Mouse (Mus musculus) heart, embryonic 14.5 days (tissue): ENCODE results near the gene Hoxb5. TPM values are rescaled to one million over a fixed set of nuclear protein-coding genes. Genes with fewer than 3 reads are reported as not detected.

ENCODE experiments used
- ATAC-seq: fragments of 200-750 bp; cut with Nextera tagmentation; 2 replicates; pipeline ENCODE4 v1.8.0; 2017; ENCODE audit warnings: low read depth, moderate TSS enrichment; ENCODE audit not compliant: insufficient number of reproducible peaks, insufficient read depth, low FRiP score
- H3K27ac ChIP-seq, 2 experiments: fragments of 200-500 bp in 1 of 2; fragments of 300-500 bp in 1 of 2; sonication (generic) in 1 of 2; replicated peaks in 1 of 2; 2 replicates each; pipeline ENCODE4 v1.5.1; 2012 to 2014; ENCODE audit warnings: low read depth in 2 of 2, low read length in 2 of 2, control low read depth in 1 of 2, mild to moderate bottlenecking in 1 of 2, mixed read lengths in 1 of 2; ENCODE audit not compliant: control insufficient read depth in 1 of 2, insufficient read depth in 1 of 2
- H3K27me3 ChIP-seq: fragments of 300-500 bp; sonication (generic); 2 replicates; pipeline ENCODE4 v1.6.1; 2014; ENCODE audit warnings: mild to moderate bottlenecking, low read length, control low read depth; ENCODE audit not compliant: control insufficient read depth, insufficient read depth
- H3K36me3 ChIP-seq: fragments of 300-500 bp; sonication (generic); 2 replicates; pipeline ENCODE4 v1.6.1; 2014; ENCODE audit warnings: mild to moderate bottlenecking, control low read depth, low read length, mixed read lengths; ENCODE audit not compliant: control insufficient read depth, insufficient read depth
- H3K4me1 ChIP-seq, 2 experiments: fragments of 200-500 bp in 1 of 2; fragments of 300-500 bp in 1 of 2; sonication (generic) in 1 of 2; 2 replicates each; pipeline ENCODE4 v1.6.1; 2012 to 2014; ENCODE audit warnings: low read length in 2 of 2, control low read depth in 1 of 2, mixed read lengths in 1 of 2; ENCODE audit not compliant: control insufficient read depth in 2 of 2, insufficient read depth in 2 of 2
- H3K4me2 ChIP-seq: fragments of 300-500 bp; sonication (generic); 2 replicates; pipeline ENCODE4 v1.6.1; 2014; ENCODE audit warnings: mild to moderate bottlenecking, low read length
- H3K4me3 ChIP-seq, 2 experiments: fragments of 200-500 bp in 1 of 2; fragments of 300-500 bp in 1 of 2; sonication (generic) in 1 of 2; 2 replicates each; pipeline ENCODE4 v1.5.1; 2012 to 2014; ENCODE audit warnings: low read length in 2 of 2, mild to moderate bottlenecking in 2 of 2, control low read depth in 1 of 2, low read depth in 1 of 2, moderate library complexity in 1 of 2; ENCODE audit not compliant: control insufficient read depth in 1 of 2, insufficient read depth in 1 of 2
- H3K9ac ChIP-seq: fragments of 300-500 bp; sonication (generic); 2 replicates; pipeline ENCODE4 v1.6.1; 2014; ENCODE audit warnings: mild to moderate bottlenecking, low read length
- H3K9me3 ChIP-seq: fragments of 300-500 bp; sonication (generic); 2 replicates; pipeline ENCODE4 v1.6.1; 2016; ENCODE audit warnings: low read length, control low read depth; ENCODE audit not compliant: control insufficient read depth
- WGBS: fragments of 180-500 bp; shearing (Covaris S2); extraction: QIAGEN DNeasy Blood & Tissue Kit; methylation state at CpG from one replicate; pipeline ENCODE4 v1.1.7; 2014; 5-methylcytosine and 5-hydroxymethylcytosine counted together
- polyA plus RNA-seq: library from polyadenylated mRNA; unstranded; fragments of >200 nt; fragmentation: Nextera tagmentation; extraction: Ambion mirVana; gene quantifications from 2 replicates; pipeline ENCODE4 v1.2.1, GENCODE M21; 2014

Hoxb5 gene
- polyA plus RNA-seq, 1 experiment from 2014 or later, result 0.27 TPM

GRCm38 (mm10) chr11:96293302-96293921, 9.7 kb upstream of the Hoxb5 start:
- Histone ChIP-seq H3K4me2 (no peak overlapping the region), H3K4me3 (no peak overlapping the region), H3K4me1 (no peaks in the 10 kb centered on the region), H3K36me3 (no peaks in the 10 kb centered on the region), H3K27ac (no peak overlapping the region), H3K9me3 (no peaks in the 10 kb centered on the region), H3K27me3 (peaks cover 100% of the 10 kb centered on the region), H3K9ac (no peak overlapping the region)
- ATAC-seq, result no peak
- 2% methylated on average over 22 of the region's 22 CpGs for WGBS

- H3K4me1 ChIP-seq, result 0 out of 4 replicates have a peak, but pooled peaks cover 0 to 2% of the 10 kb centered on the region in 2 experiments
- no peak for ATAC-seq
- H3K27me3 ChIP-seq, result peaks cover 100% of the 10 kb centered on the region
- H3K9me3 ChIP-seq, result no peaks in the 10 kb centered on the region
- H3K4me3 ChIP-seq, result no peak overlapping the region
- no peaks in the 10 kb centered on the region for H3K36me3 ChIP-seq
- no peak overlapping the region for H3K4me2 ChIP-seq
- under 1% methylated on average over 32 of the region's 32 CpGs for WGBS
- H3K9ac ChIP-seq, result no peak overlapping the region
- no peak overlapping the region for H3K27ac ChIP-seq
Observed at GRCm38 (mm10) chr11:96294245-96295091, 8.7 kb upstream of the Hoxb5 start.

- H3K4me2 ChIP-seq, result no peak overlapping the region
- no peaks in the 10 kb centered on the region for H3K36me3 ChIP-seq
- no peak for ATAC-seq
- 0 out of 4 replicates have a peak, but pooled peaks cover 0 to 2% of the 10 kb centered on the region in 2 experiments for H3K4me1 ChIP-seq
- no peak overlapping the region for H3K9ac ChIP-seq
- WGBS, result 1% methylated on average over 30 of the region's 30 CpGs
- H3K27me3 ChIP-seq, result peaks cover 100% of the 10 kb centered on the region
- no peaks in the 10 kb centered on the region for H3K9me3 ChIP-seq
- no peak overlapping the region for H3K27ac ChIP-seq
- H3K4me3 ChIP-seq, result no peak overlapping the region
Observed at GRCm38 (mm10) chr11:96295092-96295835, 7.9 kb upstream of the Hoxb5 start.

- no peak overlapping the region for H3K4me2 ChIP-seq
- 10% methylated on average over 2 of the region's 2 CpGs for WGBS
- H3K4me3 ChIP-seq, result no peak overlapping the region
- no peaks in the 10 kb centered on the region for H3K36me3 ChIP-seq
- no peak overlapping the region for H3K9ac ChIP-seq
- peaks cover 0 to 2% of the 10 kb centered on the region in 2 experiments; a peak in 1 of 4 replicates for H3K4me1 ChIP-seq
- no peak for ATAC-seq
- peaks cover 100% of the 10 kb centered on the region for H3K27me3 ChIP-seq
- no peak overlapping the region for H3K27ac ChIP-seq
- no peaks in the 10 kb centered on the region for H3K9me3 ChIP-seq
Observed at GRCm38 (mm10) chr11:96296997-96297396, 6.1 kb upstream of the Hoxb5 start.

- WGBS, result 7% methylated on average over 3 of the region's 3 CpGs
Observed at GRCm38 (mm10) chr11:96297428-96297827, 5.7 kb upstream of the Hoxb5 start.

GRCm38 (mm10) chr11:96297968-96298635, 5.0 kb upstream of the Hoxb5 start:
- H3K4me1 ChIP-seq, result peaks cover 0 to 2% of the 10 kb centered on the region in 2 experiments; a peak in 1 of 4 replicates
- no peak overlapping the region for H3K4me2 ChIP-seq
- no peak overlapping the region for H3K4me3 ChIP-seq
- no peaks in the 10 kb centered on the region for H3K36me3 ChIP-seq
- H3K27ac ChIP-seq, result no peak overlapping the region
- 4% methylated on average over 11 of the region's 11 CpGs for WGBS
- no peaks in the 10 kb centered on the region for H3K9me3 ChIP-seq
- no peak for ATAC-seq
- H3K27me3 ChIP-seq, result peaks cover 100% of the 10 kb centered on the region
- no peak overlapping the region for H3K9ac ChIP-seq

More at GRCm38 (mm10) chr11:96297428-96297827, 5.7 kb upstream of the Hoxb5 start:
- Histone ChIP-seq H3K4me3 (no peak overlapping the region), H3K9me3 (no peaks in the 10 kb centered on the region), H3K27ac (no peak overlapping the region), H3K4me1 (peaks cover 0 to 2% of the 10 kb centered on the region in 2 experiments; a peak in 1 of 4 replicates), H3K36me3 (no peaks in the 10 kb centered on the region), H3K27me3 (peaks cover 100% of the 10 kb centered on the region), H3K9ac (no peak overlapping the region), H3K4me2 (no peak overlapping the region)
- ATAC-seq, result no peak
